Mouse (Mus musculus): ENCODE results near the gene Arsg. TPM values are rescaled to one million over a fixed set of nuclear protein-coding genes. Genes with fewer than 3 reads are reported as not detected.

The Arsg gene
- polyA plus RNA-seq, 1 experiment: 1.5 TPM

GRCm38 (mm10) chr11:109575832-109576231 is 102.7 kb downstream of the Arsg start:
- H3K27ac ChIP-seq (ENCODE audit: control insufficient read depth, insufficient read depth, low read depth, low read length, poor library complexity): no peak overlapping the region
- WGBS: 57% methylated on average over 6 of the region's 6 CpGs
- no peak for TF ChIP-seq CTCF (IDR thresholded peaks at IDR 0.05; ENCODE audit: control insufficient read depth, insufficient read depth, low read length)
- no peak for TF ChIP-seq POLR2A (IDR thresholded peaks at IDR 0.05; ENCODE audit: borderline replicate concordance, control insufficient read depth, low read depth, low read length)
- H3K4me1 ChIP-seq (ENCODE audit: control insufficient read depth, insufficient read depth, low read length): no peaks in the 10 kb centered on the region
- H3K4me3 ChIP-seq (replicated peaks; ENCODE audit: control insufficient read depth, low read depth, low read length): no peak overlapping the region

DNA sequence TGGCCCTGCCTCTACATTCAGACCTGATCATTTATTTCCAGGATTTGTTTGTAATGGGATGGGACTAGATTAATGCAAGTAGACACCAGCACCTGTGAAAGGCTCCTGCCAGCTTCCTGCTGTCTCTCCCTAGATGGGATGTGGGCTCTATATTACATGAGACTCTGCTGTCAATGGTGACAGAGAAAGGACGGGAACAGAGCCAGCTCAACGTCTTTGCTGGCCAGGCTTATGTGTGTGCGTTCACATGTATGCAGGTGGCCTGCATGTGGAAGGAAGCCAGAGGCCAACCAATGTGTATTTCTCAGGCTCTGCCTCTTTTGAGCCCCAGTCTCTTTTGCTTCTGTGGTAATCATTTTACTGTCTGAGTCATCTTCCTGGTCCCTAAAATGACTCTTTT is 105.4 kb downstream of the Arsg start:
- Histone ChIP-seq H3K4me1 (ENCODE audit: control insufficient read depth, insufficient read depth, low read length) (no peaks in the 10 kb centered on the region), H3K27ac (ENCODE audit: control insufficient read depth, insufficient read depth, low read depth, low read length, poor library complexity) (no peak overlapping the region), H3K4me3 (replicated peaks; ENCODE audit: control insufficient read depth, low read depth, low read length) (no peak overlapping the region)
- 31% methylated on average over 3 of the region's 3 CpGs for WGBS
- no peak for TF ChIP-seq CTCF (IDR thresholded peaks at IDR 0.05; ENCODE audit: control insufficient read depth, insufficient read depth, low read length)
- TF ChIP-seq POLR2A (IDR thresholded peaks at IDR 0.05; ENCODE audit: borderline replicate concordance, control insufficient read depth, low read depth, low read length): no peak

DNA sequence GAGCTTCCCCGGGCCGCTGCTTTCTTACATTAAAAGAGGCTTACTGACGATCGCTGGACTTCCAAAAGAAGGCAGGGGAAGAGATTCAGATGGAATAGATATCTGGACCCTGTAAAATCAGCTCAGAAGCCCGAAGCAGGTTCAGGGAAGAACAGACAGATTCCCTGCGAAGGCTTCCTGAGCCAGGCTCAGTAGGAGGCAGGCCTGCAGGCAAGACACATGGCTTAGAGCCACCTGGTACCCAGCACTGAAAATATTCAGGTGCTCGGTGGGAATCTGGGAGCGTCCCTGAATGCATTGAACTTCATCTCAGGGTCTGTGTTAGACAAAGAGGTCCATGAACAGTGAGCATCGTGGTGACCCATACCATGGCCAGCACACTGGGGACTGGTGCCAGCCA is 106.8 kb downstream of the Arsg start:
- TF ChIP-seq POLR2A (IDR thresholded peaks at IDR 0.05; ENCODE audit: borderline replicate concordance, control insufficient read depth, low read depth, low read length): no peak
- no peak for TF ChIP-seq CTCF (IDR thresholded peaks at IDR 0.05; ENCODE audit: control insufficient read depth, insufficient read depth, low read length)
- H3K4me3 ChIP-seq (replicated peaks; ENCODE audit: control insufficient read depth, low read depth, low read length): no peak overlapping the region
- no peaks in the 10 kb centered on the region for H3K4me1 ChIP-seq (ENCODE audit: control insufficient read depth, insufficient read depth, low read length)
- WGBS: 94% methylated on average over 9 of the region's 9 CpGs
- no peak overlapping the region for H3K27ac ChIP-seq (ENCODE audit: control insufficient read depth, insufficient read depth, low read depth, low read length, poor library complexity)

GRCm38 (mm10) chr11:109583986-109584385 is 110.8 kb downstream of the Arsg start:
- H3K4me1 ChIP-seq (ENCODE audit: control insufficient read depth, insufficient read depth, low read length): peaks cover 4% of the 10 kb centered on the region; the same call in 1 of the 2 replicates
- H3K4me3 ChIP-seq (replicated peaks; ENCODE audit: control insufficient read depth, low read depth, low read length): no peak overlapping the region
- H3K27ac ChIP-seq (ENCODE audit: control insufficient read depth, insufficient read depth, low read depth, low read length, poor library complexity): no peak overlapping the region
- peak; percentile 31; the same call in 1 of the 2 replicates for TF ChIP-seq CTCF (IDR thresholded peaks at IDR 0.05; ENCODE audit: control insufficient read depth, insufficient read depth, low read length)
- TF ChIP-seq POLR2A (IDR thresholded peaks at IDR 0.05; ENCODE audit: borderline replicate concordance, control insufficient read depth, low read depth, low read length): no peak
- WGBS: 41% methylated on average over 14 of the region's 14 CpGs

DNA sequence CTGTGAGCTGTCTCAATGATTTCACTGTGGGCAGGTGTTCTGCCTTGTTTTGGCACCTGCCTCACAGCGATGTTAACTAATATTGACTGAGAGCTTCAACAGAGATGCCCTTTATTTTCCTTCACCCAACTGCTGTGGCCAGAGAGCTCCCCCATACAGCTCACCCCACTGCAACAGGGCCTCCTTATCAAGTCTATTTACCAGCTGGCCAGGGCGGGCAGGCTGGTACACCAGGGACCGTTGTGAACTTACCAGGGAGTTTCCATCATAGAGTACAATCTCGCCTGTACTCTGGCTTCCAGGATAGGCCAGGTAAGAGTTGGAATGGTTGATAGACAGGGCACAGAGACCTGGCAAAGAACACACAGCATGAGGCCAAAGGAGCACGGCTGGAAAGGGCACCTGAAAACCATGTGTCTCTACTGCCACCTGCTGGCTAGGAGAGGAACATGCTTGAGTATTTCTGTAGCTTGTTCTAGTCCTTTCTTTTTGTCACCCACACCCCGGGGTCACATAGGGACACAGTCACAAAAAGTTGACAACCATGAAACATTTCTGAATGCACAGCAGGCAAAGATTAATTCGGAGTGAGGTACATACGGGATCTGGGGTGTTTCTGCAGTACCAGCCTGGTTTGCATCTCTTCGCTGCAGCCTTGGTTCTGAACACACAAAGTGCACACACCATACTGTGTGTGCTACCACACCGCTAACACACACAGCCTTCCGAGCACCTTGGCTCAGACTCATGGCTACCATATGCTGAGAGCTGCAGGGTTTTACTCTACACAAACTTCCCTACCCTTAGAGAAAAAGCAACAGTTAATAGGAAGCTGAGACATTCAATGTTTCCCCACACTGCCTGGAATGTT is 111.9 kb downstream of the Arsg start:
- H3K4me3 ChIP-seq (replicated peaks; ENCODE audit: control insufficient read depth, low read depth, low read length): no peak overlapping the region
- no peak overlapping the region for H3K27ac ChIP-seq (ENCODE audit: control insufficient read depth, insufficient read depth, low read depth, low read length, poor library complexity)
- H3K4me1 ChIP-seq (ENCODE audit: control insufficient read depth, insufficient read depth, low read length): peaks cover 4% of the 10 kb centered on the region; the same call in 1 of the 2 replicates
- TF ChIP-seq POLR2A (IDR thresholded peaks at IDR 0.05; ENCODE audit: borderline replicate concordance, control insufficient read depth, low read depth, low read length): 0 out of 2 replicates have a peak, but pooled peaks have one; percentile 16
- TF ChIP-seq CTCF (IDR thresholded peaks at IDR 0.05; ENCODE audit: control insufficient read depth, insufficient read depth, low read length): peak; percentile 97
- 40% methylated on average over 11 of the region's 11 CpGs for WGBS

GRCm38 (mm10) chr11:109586424-109586823 is 113.2 kb downstream of the Arsg start:
- no peak for TF ChIP-seq POLR2A (IDR thresholded peaks at IDR 0.05; ENCODE audit: borderline replicate concordance, control insufficient read depth, low read depth, low read length)
- no peak for TF ChIP-seq CTCF (IDR thresholded peaks at IDR 0.05; ENCODE audit: control insufficient read depth, insufficient read depth, low read length)
- peaks cover 4% of the 10 kb centered on the region; the same call in 1 of the 2 replicates for H3K4me1 ChIP-seq (ENCODE audit: control insufficient read depth, insufficient read depth, low read length)
- no peak overlapping the region for H3K27ac ChIP-seq (ENCODE audit: control insufficient read depth, insufficient read depth, low read depth, low read length, poor library complexity)
- H3K4me3 ChIP-seq (replicated peaks; ENCODE audit: control insufficient read depth, low read depth, low read length): no peak overlapping the region
- WGBS: 35% methylated on average over 2 of the region's 2 CpGs

GRCm38 (mm10) chr11:109587019-109587418 is 113.8 kb downstream of the Arsg start:
- Histone ChIP-seq H3K4me1 (ENCODE audit: control insufficient read depth, insufficient read depth, low read length) (peaks cover 4% of the 10 kb centered on the region; the same call in 1 of the 2 replicates), H3K4me3 (replicated peaks; ENCODE audit: control insufficient read depth, low read depth, low read length) (no peak overlapping the region)

DNA sequence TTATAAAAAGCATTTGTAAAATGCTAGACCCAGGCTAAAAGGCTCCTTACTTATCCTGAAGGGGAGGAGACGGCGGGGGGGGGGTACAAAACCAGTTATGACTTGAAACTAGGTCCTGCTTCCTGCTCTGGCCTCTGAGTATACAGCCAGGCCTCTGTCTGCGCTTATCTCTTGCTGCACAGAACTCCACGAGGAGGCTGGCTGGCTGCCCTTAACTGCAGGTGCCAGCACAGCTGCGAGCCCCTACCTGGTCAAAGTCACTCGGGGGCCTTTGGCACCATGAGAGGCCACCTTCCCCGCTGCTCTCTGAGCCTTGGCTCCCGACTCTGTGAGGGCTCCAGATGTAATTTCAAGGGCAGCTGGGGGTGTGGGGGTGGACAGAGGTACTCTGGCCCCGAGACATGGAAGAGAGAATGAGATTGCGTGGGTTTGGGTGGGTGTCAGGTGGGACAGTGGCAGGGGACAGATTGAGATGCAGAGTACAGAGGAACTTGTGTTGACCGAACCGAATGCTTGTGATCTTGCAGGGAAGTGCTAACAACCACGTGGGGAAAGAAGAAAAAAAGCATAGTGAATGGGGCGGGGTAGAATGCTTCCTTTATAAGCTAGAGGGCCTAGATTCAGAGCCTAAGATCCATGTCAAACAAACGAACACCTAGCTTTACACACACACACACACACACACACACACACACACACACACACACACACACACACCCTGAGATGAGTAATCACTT is 114.6 kb downstream of the Arsg start:
- Histone ChIP-seq H3K4me3 (replicated peaks; ENCODE audit: control insufficient read depth, low read depth, low read length) (no peak overlapping the region), H3K4me1 (ENCODE audit: control insufficient read depth, insufficient read depth, low read length) (peaks cover 4% of the 10 kb centered on the region; the same call in 1 of the 2 replicates), H3K27ac (ENCODE audit: control insufficient read depth, insufficient read depth, low read depth, low read length, poor library complexity) (peak overlapping the region; percentile 12)
- WGBS: 13% methylated on average over 15 of the region's 15 CpGs
- no peak for TF ChIP-seq CTCF (IDR thresholded peaks at IDR 0.05; ENCODE audit: control insufficient read depth, insufficient read depth, low read length)
- TF ChIP-seq POLR2A (IDR thresholded peaks at IDR 0.05; ENCODE audit: borderline replicate concordance, control insufficient read depth, low read depth, low read length): no peak

More at GRCm38 (mm10) chr11:109587019-109587418, 113.8 kb downstream of the Arsg start:
- WGBS: 34% methylated on average over 13 of the region's 13 CpGs
- no peak for TF ChIP-seq POLR2A (IDR thresholded peaks at IDR 0.05; ENCODE audit: borderline replicate concordance, control insufficient read depth, low read depth, low read length)
- no peak for TF ChIP-seq CTCF (IDR thresholded peaks at IDR 0.05; ENCODE audit: control insufficient read depth, insufficient read depth, low read length)
- no peak overlapping the region for H3K27ac ChIP-seq (ENCODE audit: control insufficient read depth, insufficient read depth, low read depth, low read length, poor library complexity)
